Mouse (Mus musculus) retina, embryonic 14.5 days (tissue): ENCODE results near the gene Nos1ap.

ENCODE experiments used
- DNase-seq: peaks from one replicate; pipeline ENCODE4 v3.0.0-alpha.2; 2015; ENCODE audit warnings: low spot score

The Nos1ap gene

GRCm38 (mm10) chr1:170501970-170502369 lies 87.7 kb downstream of the Nos1ap start:
- no peak for DNase-seq

GRCm38 (mm10) chr1:170501556-170501955 lies 88.1 kb downstream of the Nos1ap start:
- DNase-seq = no peak

- DNase-seq = no peak
Measured at GRCm38 (mm10) chr1:170499891-170500290, 89.8 kb downstream of the Nos1ap start.

GRCm38 (mm10) chr1:170499466-170499865 lies 90.2 kb downstream of the Nos1ap start:
- no peak for DNase-seq

- DNase-seq = no peak
Measured at GRCm38 (mm10) chr1:170498645-170499044, 91.0 kb downstream of the Nos1ap start.

- DNase-seq = no peak
Measured at GRCm38 (mm10) chr1:170496221-170496620, 93.4 kb downstream of the Nos1ap start.

- no peak for DNase-seq
Measured at GRCm38 (mm10) chr1:170495538-170496183, 94.0 kb downstream of the Nos1ap start.

GRCm38 (mm10) chr1:170492527-170492926 lies 97.1 kb downstream of the Nos1ap start:
- DNase-seq = no peak

GRCm38 (mm10) chr1:170492027-170492426 lies 97.6 kb downstream of the Nos1ap start:
- no peak for DNase-seq

- no peak for DNase-seq
Measured at GRCm38 (mm10) chr1:170489936-170490335, 99.7 kb downstream of the Nos1ap start.

- no peak for DNase-seq
Measured at GRCm38 (mm10) chr1:170489450-170489849, 100.2 kb downstream of the Nos1ap start.

- no peak for DNase-seq
Measured at GRCm38 (mm10) chr1:170485119-170485518, 104.5 kb downstream of the Nos1ap start.

- no peak for DNase-seq
Measured at GRCm38 (mm10) chr1:170482236-170482905, 107.3 kb downstream of the Nos1ap start.

- DNase-seq = no peak
Measured at GRCm38 (mm10) chr1:170481093-170481492, 108.6 kb downstream of the Nos1ap start.

- peak; percentile 55 for DNase-seq
Measured at GRCm38 (mm10) chr1:170479458-170479798, 110.2 kb downstream of the Nos1ap start.

GRCm38 (mm10) chr1:170478791-170479457 lies 110.7 kb downstream of the Nos1ap start:
- DNase-seq = no peak

- no peak for DNase-seq
Measured at GRCm38 (mm10) chr1:170477636-170478600, 111.7 kb downstream of the Nos1ap start.

- no peak for DNase-seq
Measured at GRCm38 (mm10) chr1:170473460-170473859, 116.2 kb downstream of the Nos1ap start.

- DNase-seq = no peak
Measured at GRCm38 (mm10) chr1:170472861-170473260, 116.8 kb downstream of the Nos1ap start.

GRCm38 (mm10) chr1:170466099-170467009 lies 123.3 kb downstream of the Nos1ap start:
- DNase-seq = no peak

GRCm38 (mm10) chr1:170462140-170462539 lies 127.5 kb downstream of the Nos1ap start:
- no peak for DNase-seq
